Mouse (Mus musculus): ENCODE measurements around the gene Rbbp4. TPM values are rescaled to one million over a fixed set of nuclear protein-coding genes. Genes with fewer than 3 reads are reported as not detected.

Gene Rbbp4
- polyA plus RNA-seq, 1 experiment: 195 TPM

GRCm38 (mm10) chr4:129293702-129294101 lies 41.5 kb downstream of the Rbbp4 start:
- Histone ChIP-seq H3K27me3 (ENCODE audit: control insufficient read depth, insufficient read depth, insufficient read length) (no peaks in the 10 kb centered on the region), H3K4me3 (ENCODE audit: insufficient read depth, poor library complexity, severe bottlenecking) (no peak overlapping the region)
- no peak for TF ChIP-seq FOSL1 (IDR thresholded peaks at IDR 0.05; ENCODE audit: insufficient read depth, low read length, poor library complexity, severe bottlenecking)
- TF ChIP-seq CTCF (IDR thresholded peaks at IDR 0.05; ENCODE audit: control insufficient read depth, insufficient read depth, insufficient read length): no peak
- TF ChIP-seq USF1 (IDR thresholded peaks at IDR 0.05; ENCODE audit: low read depth): no peak
- TF ChIP-seq MYOG (IDR thresholded peaks at IDR 0.05; ENCODE audit: control insufficient read depth, extremely low read depth, insufficient read length): no peak

DNA sequence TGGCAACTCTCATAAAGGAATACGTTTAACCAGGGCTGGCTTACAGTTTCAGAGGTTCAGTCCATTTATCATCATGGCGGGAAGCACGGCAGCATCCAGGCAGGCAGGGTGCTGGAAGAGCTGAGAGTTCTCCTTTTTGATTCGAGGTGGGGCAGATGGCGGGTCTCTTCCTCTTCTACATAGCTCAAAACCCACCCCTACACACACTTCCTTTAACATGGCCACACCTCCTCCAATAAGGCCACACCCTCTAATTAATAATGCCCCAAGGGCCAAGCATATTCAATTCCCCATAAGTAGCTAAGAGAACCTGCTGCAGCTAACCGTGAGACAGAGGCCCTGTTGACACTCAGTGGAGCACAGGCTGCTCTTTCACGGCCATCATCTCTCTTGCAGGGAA lies 42.3 kb downstream of the Rbbp4 start:
- no peaks in the 10 kb centered on the region for H3K27me3 ChIP-seq (ENCODE audit: control insufficient read depth, insufficient read depth, insufficient read length)
- TF ChIP-seq FOSL1 (IDR thresholded peaks at IDR 0.05; ENCODE audit: insufficient read depth, low read length, poor library complexity, severe bottlenecking) (no peak), MYOG (IDR thresholded peaks at IDR 0.05; ENCODE audit: control insufficient read depth, extremely low read depth, insufficient read length) (no peak), MYOD1 (IDR thresholded peaks at IDR 0.05; ENCODE audit: control insufficient read depth, insufficient read length, low read depth) (no peak), USF1 (IDR thresholded peaks at IDR 0.05; ENCODE audit: low read depth) (no peak), CEBPB (IDR thresholded peaks at IDR 0.05; ENCODE audit: low read depth) (no peak), CTCF (IDR thresholded peaks at IDR 0.05; ENCODE audit: control insufficient read depth, insufficient read depth, insufficient read length) (no peak), MAX (IDR thresholded peaks at IDR 0.05) (no peak)
- H3K79me3 ChIP-seq (ENCODE audit: low read depth): peaks cover 4% of the 10 kb centered on the region
- peaks cover 4% of the 10 kb centered on the region for H3K36me3 ChIP-seq (ENCODE audit: control insufficient read depth, insufficient read depth)
- H3K79me2 ChIP-seq (ENCODE audit: control insufficient read depth, insufficient read depth): peaks cover 21% of the 10 kb centered on the region
- no peak overlapping the region for H3K4me3 ChIP-seq (ENCODE audit: insufficient read depth, poor library complexity, severe bottlenecking)
- no peak overlapping the region for H3ac ChIP-seq (ENCODE audit: control insufficient read depth, insufficient read length, low read depth)

More at GRCm38 (mm10) chr4:129293702-129294101, 41.5 kb downstream of the Rbbp4 start:
- Histone ChIP-seq H3K36me3 (ENCODE audit: control insufficient read depth, insufficient read depth) (peaks cover 4% of the 10 kb centered on the region), H3K79me2 (ENCODE audit: control insufficient read depth, insufficient read depth) (peaks cover 18% of the 10 kb centered on the region), H3ac (ENCODE audit: control insufficient read depth, insufficient read length, low read depth) (no peak overlapping the region), H3K79me3 (ENCODE audit: low read depth) (peaks cover 4% of the 10 kb centered on the region)

DNA sequence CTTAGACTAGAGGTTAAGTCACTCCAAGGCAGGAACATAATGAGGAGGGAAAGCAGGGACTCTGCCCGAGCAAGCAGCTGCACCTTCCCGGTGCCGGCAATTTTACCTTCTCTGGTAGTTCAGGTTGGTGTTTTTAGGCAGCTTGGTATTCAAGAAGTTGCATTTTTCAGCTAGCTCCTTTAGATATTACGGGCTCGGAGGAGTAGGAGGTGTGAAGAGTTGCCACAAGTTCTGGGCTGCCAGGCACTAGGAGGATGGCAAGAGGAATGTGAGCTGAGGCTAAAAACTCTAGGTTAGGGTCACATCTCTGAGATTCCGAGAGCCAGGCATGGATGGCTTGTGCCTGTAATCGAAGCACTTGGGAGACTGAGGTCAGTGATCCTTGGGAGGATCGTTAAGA lies 45.5 kb downstream of the Rbbp4 start:
- Histone ChIP-seq H3K27me3 (ENCODE audit: control insufficient read depth, insufficient read depth, insufficient read length) (no peaks in the 10 kb centered on the region), H3K36me3 (ENCODE audit: control insufficient read depth, insufficient read depth) (no peaks in the 10 kb centered on the region), H3K4me3 (ENCODE audit: insufficient read depth, poor library complexity, severe bottlenecking) (no peak overlapping the region), H3K79me2 (ENCODE audit: control insufficient read depth, insufficient read depth) (peaks cover 21% of the 10 kb centered on the region), H3K79me3 (ENCODE audit: low read depth) (peaks cover 4% of the 10 kb centered on the region), H3ac (ENCODE audit: control insufficient read depth, insufficient read length, low read depth) (no peak overlapping the region)
- TF ChIP-seq CEBPB (IDR thresholded peaks at IDR 0.05; ENCODE audit: low read depth) (no peak), FOSL1 (IDR thresholded peaks at IDR 0.05; ENCODE audit: insufficient read depth, low read length, poor library complexity, severe bottlenecking) (no peak), CTCF (IDR thresholded peaks at IDR 0.05; ENCODE audit: control insufficient read depth, insufficient read depth, insufficient read length) (no peak), MAX (IDR thresholded peaks at IDR 0.05) (no peak), MYOD1 (IDR thresholded peaks at IDR 0.05; ENCODE audit: control insufficient read depth, insufficient read length, low read depth) (no peak), MYOG (IDR thresholded peaks at IDR 0.05; ENCODE audit: control insufficient read depth, extremely low read depth, insufficient read length) (no peak), USF1 (IDR thresholded peaks at IDR 0.05; ENCODE audit: low read depth) (no peak)

DNA sequence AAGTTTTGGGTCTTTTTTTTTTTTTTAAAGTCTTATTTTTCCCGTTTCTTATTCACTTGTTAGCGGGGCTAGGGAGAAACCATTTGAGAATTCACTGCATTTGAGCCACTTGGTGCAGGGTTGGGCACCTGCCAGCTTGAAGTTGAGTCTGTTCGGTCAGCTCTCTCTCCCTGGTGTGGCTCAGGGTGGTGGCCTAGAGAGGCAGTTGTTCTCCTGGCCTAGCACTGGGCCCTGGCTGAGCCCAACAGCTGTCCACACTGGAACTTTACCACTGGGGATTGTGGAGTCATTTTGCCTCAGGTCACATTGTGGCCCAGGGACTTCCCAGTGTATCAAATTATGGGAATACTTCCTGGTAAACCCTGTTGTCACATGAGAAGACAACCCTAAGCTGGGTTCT lies 47.1 kb downstream of the Rbbp4 start:
- Histone ChIP-seq H3K27me3 (ENCODE audit: control insufficient read depth, insufficient read depth, insufficient read length) (no peaks in the 10 kb centered on the region), H3K79me2 (ENCODE audit: control insufficient read depth, insufficient read depth) (peaks cover 18% of the 10 kb centered on the region), H3K4me3 (ENCODE audit: insufficient read depth, poor library complexity, severe bottlenecking) (peak overlapping the region; percentile 42), H3K36me3 (ENCODE audit: control insufficient read depth, insufficient read depth) (no peaks in the 10 kb centered on the region), H3ac (ENCODE audit: control insufficient read depth, insufficient read length, low read depth) (peak overlapping the region; percentile 77), H3K79me3 (ENCODE audit: low read depth) (peaks cover 4% of the 10 kb centered on the region)
- peak; percentile 57 for TF ChIP-seq MYOD1 (IDR thresholded peaks at IDR 0.05; ENCODE audit: control insufficient read depth, insufficient read length, low read depth)
- TF ChIP-seq USF1 (IDR thresholded peaks at IDR 0.05; ENCODE audit: low read depth): no peak

GRCm38 (mm10) chr4:129287472-129287981 lies 47.6 kb downstream of the Rbbp4 start, which contains the start of gene Sync:
TSS of gene Sync (plus strand) at chr4:129287617.
- Histone ChIP-seq H3ac (ENCODE audit: control insufficient read depth, insufficient read length, low read depth) (peak within 1 kb of the TSS; percentile 91), H3K27me3 (ENCODE audit: control insufficient read depth, insufficient read depth, insufficient read length) (no peaks in the 10 kb centered on the region), H3K36me3 (ENCODE audit: control insufficient read depth, insufficient read depth) (no peaks in the 10 kb centered on the region), H3K79me2 (ENCODE audit: control insufficient read depth, insufficient read depth) (peaks cover 18% of the 10 kb centered on the region), H3K4me3 (ENCODE audit: insufficient read depth, poor library complexity, severe bottlenecking) (peak within 1 kb of the TSS; percentile 42), H3K79me3 (ENCODE audit: low read depth) (peaks cover 4% of the 10 kb centered on the region)
- TF ChIP-seq MAX (IDR thresholded peaks at IDR 0.05): no peak
- no peak for TF ChIP-seq USF1 (IDR thresholded peaks at IDR 0.05; ENCODE audit: low read depth)
- no peak for TF ChIP-seq CEBPB (IDR thresholded peaks at IDR 0.05; ENCODE audit: low read depth)
- TF ChIP-seq MYOD1 (IDR thresholded peaks at IDR 0.05; ENCODE audit: control insufficient read depth, insufficient read length, low read depth): no peak
- no peak for TF ChIP-seq MYOG (IDR thresholded peaks at IDR 0.05; ENCODE audit: control insufficient read depth, extremely low read depth, insufficient read length)
- TF ChIP-seq FOSL1 (IDR thresholded peaks at IDR 0.05; ENCODE audit: insufficient read depth, low read length, poor library complexity, severe bottlenecking): no peak
- no peak for TF ChIP-seq CTCF (IDR thresholded peaks at IDR 0.05; ENCODE audit: control insufficient read depth, insufficient read depth, insufficient read length)

All from C2C12 (cell line).